Mouse (Mus musculus): ENCODE results near the gene Cypt2.
"Not testable (repeated sequence)": the region's sequence is repeated elsewhere in the genome, so short reads cannot be mapped to it uniquely, and the experiment has no call there.

- not testable (repeated sequence) for TF ChIP-seq CTCF (IDR thresholded peaks at IDR 0.05; ENCODE audit: borderline replicate concordance, insufficient read depth, low read length); POLR2A (IDR thresholded peaks at IDR 0.05; ENCODE audit: low read depth, low read length)
Measured at GRCm38 (mm10) chrX:105499472-105499871, at the start of gene Cypt2.
